Mouse (Mus musculus) thymus, postnatal 14 days (tissue): Measurements from ENCODE around the gene Wfdc1.

Experiments
- DNase-seq: peaks from one replicate; pipeline ENCODE4 v3.0.0; 2021

The Wfdc1 gene

DNA sequence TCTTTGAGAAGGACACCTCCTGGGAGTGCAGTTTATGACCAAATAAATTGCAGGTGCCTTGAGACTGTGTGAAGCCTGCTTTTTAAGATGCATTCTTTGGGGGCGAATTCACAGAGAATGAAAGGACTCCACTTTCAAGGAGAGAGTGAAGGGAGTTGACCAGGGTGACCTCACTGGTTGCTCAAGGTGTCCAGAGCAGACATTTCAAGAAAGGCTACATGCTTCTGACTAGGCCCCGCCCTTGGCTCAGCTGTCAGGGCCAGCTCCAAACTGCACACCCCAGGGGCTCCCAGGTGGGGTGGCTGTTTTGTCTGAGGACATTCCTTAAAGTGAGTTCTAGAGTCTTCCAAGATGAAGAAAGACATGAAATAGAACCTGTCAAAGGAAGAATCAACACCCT is 31.0 kb downstream of the Wfdc1 start:
- no peak for DNase-seq

DNA sequence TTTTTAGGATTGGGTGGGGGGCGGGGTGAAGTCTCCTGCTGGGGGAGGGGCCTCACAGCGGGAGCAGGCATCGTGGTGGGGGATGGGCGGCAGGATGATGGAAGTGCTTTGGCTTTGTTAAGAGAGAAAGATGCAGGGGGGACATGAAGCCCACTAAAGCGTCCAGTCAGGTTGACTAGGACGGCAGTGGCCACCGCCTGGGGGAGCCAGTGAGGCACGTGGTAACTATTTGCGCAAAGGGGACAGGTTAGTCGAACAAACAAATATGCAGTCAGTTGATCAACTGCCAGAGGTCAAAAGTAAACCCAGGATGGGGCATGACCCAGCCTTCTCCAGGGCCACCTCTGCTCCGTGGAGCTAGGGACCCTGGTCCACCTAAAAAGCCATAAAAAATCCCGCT is 32.8 kb downstream of the Wfdc1 start:
- peak; percentile 72 for DNase-seq

DNA sequence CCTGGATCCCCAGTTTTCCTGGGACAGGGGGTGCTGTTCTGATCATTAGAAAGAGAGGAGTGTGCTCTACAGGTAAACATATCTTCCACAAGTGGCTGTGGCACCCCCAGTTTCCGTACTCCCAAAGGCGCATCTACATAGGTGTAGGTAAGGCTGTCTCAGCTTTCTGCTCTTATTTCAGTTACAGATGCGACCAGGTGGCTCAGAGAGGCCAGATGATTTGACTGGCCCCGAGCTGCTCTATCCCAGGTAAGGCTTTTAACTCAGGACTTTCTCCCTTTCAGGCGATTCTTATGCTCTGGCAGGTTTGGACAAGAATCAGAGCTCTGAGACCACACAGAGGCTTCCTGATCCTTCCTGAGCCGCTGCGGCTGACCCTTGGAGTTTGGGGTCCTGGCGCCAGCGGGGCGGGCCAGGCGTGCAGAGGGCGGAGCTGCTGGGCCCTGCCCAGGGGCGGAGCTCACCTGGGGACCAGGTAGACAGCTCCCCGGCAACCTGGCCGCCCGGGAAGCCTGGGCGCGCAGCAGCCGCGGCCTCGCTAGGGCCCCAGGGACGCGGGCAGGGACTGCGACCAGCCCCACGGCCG is 33.5 kb downstream of the Wfdc1 start, which contains the start of gene Atp2c2:
Atp2c2 (plus strand) TSS at position 461 of the 586 bp plus-strand sequence.
- no peak for DNase-seq

DNA sequence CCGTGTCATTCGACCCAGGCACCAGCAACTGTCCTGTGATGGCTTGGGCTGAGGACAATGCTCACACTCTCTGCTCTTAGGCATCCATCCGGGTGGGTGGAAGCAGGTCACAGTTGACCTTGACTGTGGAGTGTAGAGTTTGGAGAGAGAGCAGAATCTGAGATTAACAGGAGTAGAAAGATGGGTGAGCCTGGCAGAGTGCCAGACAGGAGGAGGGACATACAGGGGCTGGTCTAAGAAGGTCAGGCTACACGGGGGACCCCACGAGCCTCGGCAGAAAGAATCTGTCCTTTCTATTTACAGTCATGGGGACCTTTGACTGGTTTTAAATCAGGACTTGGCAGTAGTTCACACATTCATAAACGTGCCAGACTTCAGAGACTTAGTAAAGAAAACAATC is 36.8 kb downstream of the Wfdc1 start:
- no peak for DNase-seq

DNA sequence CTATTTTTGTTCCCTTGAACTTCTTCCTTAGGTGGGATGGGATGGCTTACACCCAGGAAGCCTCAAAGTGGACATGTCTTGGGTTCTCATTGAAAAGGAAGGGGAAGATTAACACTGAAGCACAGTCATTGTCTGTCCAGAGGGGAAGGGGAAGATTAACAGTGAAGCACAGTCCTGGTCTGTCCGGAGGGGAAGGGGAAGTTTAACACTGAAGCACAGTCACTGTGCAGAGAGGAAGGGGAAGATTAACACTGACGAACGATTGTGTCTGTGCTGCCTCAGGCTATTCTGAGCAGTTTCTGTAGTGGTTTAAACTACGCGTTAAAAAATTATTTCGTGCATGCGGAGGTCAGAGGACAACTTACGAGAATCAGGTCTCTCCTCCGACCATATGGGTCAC is 41.0 kb downstream of the Wfdc1 start:
- no peak for DNase-seq

DNA sequence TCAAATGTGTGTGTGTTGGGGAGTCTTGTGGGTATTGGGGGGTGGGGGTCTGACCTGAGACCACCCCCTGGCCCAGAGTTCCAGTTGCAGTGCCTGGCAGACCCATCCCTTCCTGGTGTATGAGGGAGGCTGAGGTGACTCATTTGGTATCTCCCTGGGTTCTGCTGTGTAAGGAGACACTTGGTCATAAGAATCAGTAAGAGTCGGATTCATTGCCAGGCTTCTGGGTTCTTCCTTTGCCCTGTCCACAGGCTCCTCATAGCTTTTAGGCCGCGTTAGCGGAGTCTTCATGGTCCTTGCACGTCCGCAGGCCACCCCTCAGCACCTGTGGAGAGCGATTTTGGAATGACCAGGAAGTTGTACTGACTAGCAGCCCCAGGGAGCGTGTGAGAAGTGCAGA is 42.3 kb downstream of the Wfdc1 start:
- no peak for DNase-seq

DNA sequence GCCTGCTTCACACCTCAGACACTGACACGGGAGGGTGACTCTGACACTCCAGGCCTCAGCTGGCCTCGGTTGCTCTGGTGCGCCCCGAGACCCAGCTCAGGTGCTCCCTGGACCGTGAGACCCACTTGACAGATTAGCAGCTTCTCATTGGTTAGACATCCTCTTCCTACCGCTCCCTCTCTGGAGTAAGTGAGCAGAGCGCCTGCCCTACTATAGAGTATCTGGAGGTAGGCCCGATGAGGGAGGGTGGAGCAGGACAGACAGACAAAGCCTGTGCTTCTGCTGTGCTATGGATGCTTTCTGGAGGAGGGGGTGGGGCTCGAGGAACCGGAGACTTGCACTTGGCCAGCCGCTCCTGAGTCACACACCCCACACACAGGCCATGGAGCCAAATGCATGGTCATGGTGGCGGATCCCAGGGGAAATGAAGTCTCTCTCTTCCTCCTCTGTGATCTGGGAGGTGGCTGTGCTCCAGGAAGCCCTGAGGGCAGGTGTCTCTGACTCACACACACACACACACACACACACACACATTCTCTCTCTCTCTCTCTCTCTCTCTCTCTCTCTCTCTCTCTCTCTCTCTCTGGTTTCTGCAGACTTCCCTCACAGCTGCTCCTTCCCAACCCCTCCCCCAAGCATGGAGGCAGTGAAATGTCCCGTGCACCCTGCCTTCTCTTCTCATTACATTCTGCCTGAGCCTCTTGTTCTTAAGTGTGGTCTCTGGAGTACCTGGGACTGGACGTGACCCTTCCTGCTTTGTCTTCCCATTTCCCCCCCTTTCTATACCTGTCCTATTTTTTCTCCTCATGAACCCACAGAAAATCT is 42.9 kb downstream of the Wfdc1 start:
- no peak for DNase-seq

DNA sequence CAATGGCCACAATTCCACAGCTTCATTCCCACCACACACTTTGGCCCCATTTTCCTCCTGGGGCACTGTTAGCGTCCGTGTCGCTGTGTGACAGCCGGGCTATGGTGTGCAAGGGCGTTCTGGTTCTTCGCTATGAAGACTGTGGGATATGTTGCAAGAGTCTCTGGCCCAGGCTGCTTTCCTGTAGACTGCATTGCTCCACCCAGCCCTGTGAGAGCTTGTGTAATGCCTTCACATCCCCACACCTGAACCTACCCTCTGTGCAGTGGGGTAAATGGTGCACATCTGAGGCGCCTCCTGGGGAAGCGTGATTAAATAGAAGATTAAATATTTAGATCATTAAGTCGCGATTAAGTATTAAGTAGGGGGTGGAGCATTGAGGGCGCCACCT is 43.5 kb downstream of the Wfdc1 start:
- no peak for DNase-seq

DNA sequence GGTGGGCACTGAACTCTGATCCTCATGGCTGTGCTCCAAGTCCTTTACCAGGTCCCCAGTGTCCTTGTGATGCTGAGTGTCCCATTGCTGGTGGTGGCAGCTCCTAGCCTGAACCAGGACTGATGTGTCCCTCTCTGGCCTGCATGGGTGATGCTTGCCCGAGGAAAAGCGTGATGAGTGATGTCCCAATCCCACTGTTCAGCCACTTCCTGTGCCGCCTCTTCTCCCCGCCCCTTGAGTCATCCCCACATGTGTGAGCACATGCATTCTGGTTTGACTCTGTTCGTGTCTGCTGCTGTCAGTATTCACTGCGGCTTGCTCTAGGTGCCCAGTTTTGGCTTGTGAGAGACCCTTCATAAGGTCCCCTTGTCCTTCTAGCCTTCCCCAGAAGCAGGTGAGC is 46.1 kb downstream of the Wfdc1 start:
- DNase-seq, result no peak

DNA sequence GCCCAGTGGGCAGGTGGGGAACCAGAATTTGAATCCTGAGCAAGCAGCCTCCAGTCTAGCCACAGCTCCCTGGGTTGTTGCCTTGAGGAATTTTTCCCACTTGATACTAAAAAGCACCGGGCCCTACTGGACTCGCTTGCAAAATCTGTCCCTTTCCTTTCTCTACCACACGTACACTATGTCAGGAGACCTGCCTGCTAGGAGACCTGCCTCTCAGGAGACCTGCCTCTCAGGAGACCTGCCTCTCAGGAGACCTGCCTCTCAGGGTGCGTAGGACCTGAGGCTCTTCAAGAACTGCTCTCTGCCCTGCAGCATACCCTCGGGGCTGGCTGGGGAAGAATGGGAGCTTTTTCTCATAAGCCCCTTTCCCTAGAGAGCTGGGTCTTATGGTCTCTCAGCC is 47.3 kb downstream of the Wfdc1 start:
- DNase-seq, result no peak

DNA sequence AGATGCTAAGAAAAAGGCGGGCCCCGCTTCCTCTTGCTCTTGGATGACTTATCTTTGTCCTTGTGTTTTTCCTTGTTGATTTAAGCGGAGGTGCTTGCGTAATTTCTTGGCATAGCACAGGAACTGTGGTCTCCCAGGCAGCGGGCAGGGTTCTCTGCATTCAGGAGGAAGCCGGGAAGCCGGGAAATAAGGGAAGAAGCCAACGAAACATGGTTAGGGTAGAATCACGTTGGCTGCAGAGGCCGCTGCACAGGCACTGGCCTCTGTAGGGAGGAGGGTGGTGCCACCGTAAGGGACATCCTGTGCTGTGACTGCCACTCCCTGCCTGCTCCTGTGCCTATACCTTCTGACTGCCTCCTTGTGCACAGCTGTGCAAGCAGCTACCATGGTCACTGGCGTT is 49.1 kb downstream of the Wfdc1 start:
- no peak for DNase-seq

DNA sequence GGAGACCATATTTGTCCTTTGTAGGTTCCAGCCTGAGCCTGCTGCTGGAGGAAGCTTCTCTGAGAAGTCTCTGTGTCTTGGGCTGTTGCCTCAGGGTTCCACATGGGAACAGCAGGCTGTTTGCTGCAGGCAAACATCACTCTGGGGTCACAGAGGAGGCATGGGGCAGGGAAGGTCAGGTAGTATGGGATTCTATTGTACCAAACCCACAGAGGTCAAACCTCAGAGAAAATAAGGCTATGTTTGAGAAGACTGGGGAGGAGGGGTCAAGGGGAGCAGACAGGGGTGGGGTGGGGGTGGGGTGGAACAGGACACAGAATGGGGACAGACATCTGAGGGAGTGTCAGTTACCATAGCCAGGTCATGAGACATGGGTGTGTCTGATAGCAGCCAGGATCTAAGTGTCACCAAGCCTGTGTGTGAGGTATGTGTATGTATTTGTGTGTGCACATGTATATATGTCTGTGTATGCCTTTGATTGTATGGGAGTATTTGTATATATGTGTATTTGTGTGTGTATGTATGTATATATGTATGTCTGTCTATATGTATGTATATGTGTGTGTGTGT is 50.6 kb downstream of the Wfdc1 start:
- DNase-seq, result no peak

DNA sequence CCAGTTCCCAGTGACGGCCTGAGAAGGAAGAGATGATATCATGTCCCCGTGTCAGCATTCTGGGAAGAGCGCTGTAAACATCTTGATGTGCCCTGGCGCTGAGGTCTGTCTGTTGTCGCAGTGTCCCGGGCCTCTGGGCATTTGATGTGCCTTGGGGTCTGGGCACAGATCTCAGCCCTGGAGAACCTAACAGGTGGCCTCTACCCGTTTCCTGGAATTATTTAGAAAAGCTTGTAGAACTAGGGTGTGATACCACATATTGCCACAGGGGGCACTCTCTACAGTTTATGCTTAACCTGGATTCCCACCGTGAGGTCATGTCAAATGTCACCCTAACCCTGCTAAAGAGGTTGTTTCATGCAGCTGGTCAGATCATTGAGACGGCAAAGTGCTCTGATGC is 51.6 kb downstream of the Wfdc1 start:
- DNase-seq, result peak; percentile 51

DNA sequence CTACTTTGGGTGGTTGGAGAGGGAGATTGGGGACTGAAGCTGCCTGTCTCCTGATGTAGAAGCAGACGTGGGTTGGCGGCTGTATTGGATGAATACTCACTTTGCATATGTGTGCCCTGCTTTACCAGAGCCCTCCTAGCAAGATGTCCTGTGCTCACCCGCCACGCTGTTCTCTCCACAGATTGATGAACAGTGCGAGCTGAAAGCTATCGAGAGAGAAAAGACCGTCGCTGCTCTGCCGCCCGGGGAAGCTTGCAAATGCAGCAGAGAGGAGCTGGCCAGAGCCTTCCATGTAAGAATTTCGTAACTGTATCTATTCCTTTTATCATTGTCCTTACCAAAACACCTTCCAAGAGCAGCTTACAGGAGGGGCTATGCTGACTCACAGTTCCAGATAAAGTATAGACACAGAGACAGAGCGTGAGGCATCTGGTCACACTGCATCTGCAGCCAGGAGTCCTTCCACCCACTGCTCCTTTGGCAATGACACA is 52.9 kb downstream of the Wfdc1 start:
- DNase-seq, result no peak

DNA sequence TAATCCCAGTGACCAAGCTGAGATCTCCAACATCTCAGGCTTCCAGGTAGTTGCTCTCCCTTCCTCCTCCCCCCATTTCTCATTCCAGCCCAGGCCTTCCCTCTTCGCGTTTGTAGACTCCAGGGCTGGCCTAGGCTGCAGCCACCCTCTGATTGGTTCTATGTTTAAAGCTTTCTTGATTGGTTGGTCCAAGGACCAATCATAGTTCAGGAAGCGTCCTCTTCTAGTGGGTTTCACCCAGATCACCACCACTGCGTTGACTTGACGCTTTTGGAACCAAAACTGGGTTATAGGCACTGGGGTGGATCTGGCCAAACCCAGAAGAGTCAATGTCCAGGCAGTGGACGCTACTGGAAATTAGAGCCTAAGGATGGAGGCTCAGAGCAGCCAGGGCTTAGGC is 56.2 kb downstream of the Wfdc1 start:
- no peak for DNase-seq

DNA sequence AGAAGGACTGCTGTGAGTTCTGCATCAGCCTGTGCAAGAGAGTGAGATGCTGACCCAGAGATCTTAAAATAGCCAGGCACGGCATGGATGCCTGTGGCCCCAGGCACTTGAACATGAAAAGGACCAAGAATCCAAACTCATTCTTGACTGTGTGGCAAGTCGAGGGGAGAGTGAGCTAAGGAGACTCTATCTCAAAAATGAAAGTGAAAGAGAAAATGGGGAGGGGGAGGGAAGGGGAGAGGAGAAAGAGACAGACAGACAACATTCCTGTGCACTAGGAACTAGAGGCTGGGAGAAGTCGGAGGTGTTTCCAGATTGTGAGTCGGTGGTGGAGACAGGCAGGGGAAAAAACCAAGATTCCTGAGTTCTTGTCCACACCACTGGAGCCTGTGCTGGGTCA is 57.5 kb downstream of the Wfdc1 start:
- no peak for DNase-seq

DNA sequence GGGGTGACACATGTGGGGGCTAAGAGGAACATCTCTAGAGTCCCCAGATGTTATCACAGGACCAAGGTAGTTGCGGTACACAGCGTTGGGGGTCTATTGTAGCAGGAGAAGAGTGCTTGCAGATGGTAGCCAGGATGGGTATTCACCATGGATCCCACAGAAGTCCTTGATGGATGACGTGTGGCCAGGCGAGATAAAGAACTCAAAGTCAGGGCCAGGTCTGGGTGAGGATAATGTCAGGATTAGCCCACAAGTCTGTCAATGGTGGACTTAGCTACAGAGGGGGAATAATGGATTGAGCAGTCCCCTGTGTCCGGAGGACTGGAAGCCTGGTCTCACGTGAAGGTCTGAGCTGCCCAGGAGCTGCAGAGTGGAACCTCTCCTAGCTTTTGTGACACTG is 58.4 kb downstream of the Wfdc1 start:
- no peak for DNase-seq

DNA sequence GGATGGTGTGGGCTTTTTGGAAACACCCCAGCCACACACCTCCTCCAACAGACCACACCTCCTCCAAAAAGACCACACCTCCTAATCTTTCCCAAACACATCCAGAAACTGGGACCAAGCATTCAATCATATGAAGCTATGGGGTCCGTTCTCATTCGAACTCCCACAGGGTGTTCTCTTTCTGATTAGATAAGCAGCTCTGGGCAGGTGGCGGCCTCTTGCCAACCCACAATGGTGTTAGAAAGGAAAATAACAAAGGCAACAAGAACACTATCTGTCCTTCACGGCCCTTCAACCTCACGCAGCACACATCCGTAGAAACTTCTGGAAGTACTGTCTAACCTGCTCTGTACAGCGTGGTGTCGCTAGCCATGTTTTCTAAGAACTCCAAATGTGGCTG is 60.9 kb downstream of the Wfdc1 start:
- no peak for DNase-seq

DNA sequence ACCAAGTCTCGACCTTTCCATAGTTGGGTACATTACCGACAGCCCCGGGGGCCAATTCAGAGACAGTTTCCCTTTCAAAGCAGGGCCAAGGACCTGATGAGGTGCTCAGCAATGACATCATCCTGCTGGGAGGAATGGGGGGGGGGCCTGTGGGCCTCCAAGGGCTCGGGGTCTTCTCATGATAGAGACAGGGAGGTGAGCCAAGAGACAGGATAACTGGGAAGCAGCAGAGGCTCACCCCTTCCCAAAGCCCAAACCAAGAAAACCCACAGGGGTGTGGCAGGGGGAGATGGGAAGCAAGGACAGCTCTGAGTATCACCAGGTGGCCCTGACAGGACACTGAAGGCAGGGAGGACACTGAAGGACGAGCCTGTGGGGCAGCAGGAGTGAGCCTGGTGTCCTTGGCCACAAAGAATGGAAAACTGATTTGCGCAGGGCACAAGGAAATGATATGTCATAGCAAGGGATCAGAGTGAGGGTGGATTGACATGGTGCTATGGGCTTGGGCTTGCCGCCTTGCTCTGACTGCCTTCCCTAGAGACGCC is 62.3 kb downstream of the Wfdc1 start:
- no peak for DNase-seq

DNA sequence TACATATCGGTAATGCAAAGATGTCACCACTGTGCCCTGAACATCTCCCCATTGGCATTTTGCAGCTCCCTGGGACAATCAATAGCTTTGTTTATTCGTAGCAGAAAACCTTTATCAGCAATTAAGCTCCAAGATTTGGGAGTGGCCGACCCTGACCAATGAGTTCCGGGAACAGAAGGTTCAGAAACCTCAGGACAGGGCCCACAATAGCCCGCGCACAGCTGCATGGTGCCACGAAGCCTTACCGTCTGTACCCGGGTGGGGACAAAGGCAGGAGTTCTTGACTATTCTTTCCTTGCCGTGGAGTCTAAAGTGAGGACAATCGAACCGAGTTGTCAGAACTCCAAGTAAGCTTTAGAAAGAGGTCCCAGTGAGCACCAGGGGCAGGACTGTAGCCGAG is 65.9 kb downstream of the Wfdc1 start:
- no peak for DNase-seq

DNA sequence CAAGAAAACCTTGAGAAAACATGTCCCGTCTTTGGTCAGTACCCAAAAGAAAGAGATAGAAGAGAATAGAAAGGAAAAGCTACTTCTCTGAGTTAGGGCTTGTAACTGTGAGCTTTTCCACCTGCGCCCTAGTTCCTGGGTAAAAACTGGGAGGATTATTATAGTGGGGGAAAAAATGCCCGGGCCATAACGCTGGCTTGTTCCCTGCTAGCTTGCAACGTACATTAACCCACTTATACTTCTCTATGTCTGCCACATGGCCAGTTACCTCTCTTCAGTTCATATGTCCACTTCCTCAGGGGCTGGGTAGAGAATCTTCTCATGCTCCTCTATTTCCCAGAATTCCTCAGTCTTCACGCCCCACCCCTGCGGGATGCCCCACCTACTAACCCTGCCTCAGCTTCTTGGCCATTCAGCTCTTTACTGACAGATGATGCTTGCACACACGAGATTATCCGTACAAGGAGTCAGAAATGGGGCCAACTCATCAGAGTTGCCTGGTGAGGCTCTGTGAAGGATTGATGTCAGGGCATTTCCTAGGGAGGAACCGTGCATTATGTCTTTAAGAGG is 70.3 kb downstream of the Wfdc1 start:
- DNase-seq, result no peak

DNA sequence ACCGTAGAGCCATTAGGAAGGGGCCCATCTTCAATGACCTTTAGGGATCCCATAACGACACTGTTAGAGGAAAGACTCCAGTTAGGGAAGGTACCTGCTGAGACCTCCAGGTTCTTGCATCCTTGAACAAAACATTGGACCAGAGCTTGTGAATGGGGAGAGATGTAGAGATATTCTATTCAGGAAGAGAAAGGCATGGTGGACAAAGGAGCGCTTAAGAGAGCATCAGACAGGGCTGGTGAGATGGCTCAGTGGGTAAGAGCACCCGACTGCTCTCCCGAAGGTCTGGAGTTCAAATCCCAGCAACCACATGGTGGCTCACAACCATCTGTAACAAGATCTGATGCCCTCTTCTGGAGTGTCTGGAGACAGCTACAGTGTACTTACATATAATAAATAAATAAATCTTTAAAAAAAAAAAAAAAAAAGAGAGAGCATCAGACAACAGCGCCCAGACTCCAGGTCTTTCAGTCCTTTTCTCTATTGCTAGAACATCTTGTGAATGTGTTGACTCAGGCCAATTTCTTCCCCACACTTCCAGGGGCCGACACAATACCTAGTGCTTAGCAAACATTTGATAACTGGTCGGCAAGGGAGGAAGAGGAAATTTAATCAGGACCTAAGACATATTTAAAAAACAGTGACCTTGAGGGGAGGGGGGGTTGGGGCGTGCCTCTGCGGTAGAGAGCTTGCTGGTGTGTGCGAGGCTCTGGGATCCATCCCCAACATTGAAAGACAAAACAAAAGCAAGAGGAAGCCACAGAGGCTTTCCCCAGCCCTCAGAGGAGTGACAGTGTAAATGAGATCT is 71.1 kb downstream of the Wfdc1 start:
- no peak for DNase-seq
